Mouse (Mus musculus): ENCODE results near the gene S100a6. TPM values are rescaled to one million over a fixed set of nuclear protein-coding genes. Genes with fewer than 3 reads are reported as not detected.

The S100a6 gene
- polyA plus RNA-seq, 1 experiment from 2014 or later: 3,685 TPM

DNA sequence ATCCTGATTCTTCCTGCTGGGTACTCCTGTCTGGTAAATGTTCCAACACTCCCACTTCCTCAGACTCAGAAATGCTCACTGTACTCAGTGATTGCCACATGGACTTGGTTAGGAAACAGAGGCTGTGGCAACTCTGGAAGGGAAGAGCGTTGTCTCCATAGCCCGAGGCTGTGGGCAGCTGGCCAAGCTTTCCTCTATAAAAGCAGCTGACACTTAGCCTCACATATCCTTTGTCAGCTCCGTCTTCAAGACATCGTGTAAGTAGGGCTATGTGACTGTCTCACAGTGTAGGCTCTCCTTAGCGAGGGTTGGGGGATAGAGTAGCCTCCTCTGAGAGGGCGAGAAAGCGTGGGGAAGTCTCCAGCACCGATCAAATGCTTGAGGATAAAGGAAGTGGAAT, 56.2 kb downstream of the S100a6 start, which contains the start of gene S100a8:
Gene S100a8, plus strand, starts transcription at position 133 of the 400 bp plus-strand sequence.
- TF ChIP-seq CTCF (IDR thresholded peaks at IDR 0.05; ENCODE audit: low read depth) (no peak), EP300 (optimal IDR thresholded peaks at IDR 0.05) (no peak)
- 58% methylated on average over 8 of the region's 8 CpGs for WGBS
- no peak within 1 kb of the TSS for H3K27ac ChIP-seq (replicated peaks)
- ATAC-seq (ENCODE audit: low FRiP score, low TSS enrichment) (no peak), DNase-seq (ENCODE audit: low spot score) (no peak)
- no peak within 1 kb of the TSS for H3K9ac ChIP-seq (ENCODE audit: low read length)
- no peak within 1 kb of the TSS for H3K4me3 ChIP-seq (ENCODE audit: low read depth, low read length)
- H3K4me2 ChIP-seq (replicated peaks; ENCODE audit: low read depth): no peak within 1 kb of the TSS
- no peaks in the 10 kb centered on the region for H3K9me3 ChIP-seq (ENCODE audit: control insufficient read depth, low read length)
- no peaks in the 10 kb centered on the region for H3K36me3 ChIP-seq (ENCODE audit: control insufficient read depth, insufficient read depth, low read length)
- no peaks in the 10 kb centered on the region for H3K27me3 ChIP-seq (ENCODE audit: control insufficient read depth, insufficient read depth, low read length)
- no peaks in the 10 kb centered on the region for H3K4me1 ChIP-seq (replicated peaks; ENCODE audit: control insufficient read depth, insufficient read depth)

Other genes starting within 250 kb of the S100a6 start
- gene Slc27a3, start 222.9 kb upstream of the S100a6 start, polyA plus RNA-seq (2015; fragmentation: Nextera tagmentation; extraction: Ambion mirVana): 4.7 and 5.3 TPM in 2 replicates
- gene Ints3, start 179.3 kb upstream of the S100a6 start, polyA plus RNA-seq (2015; fragmentation: Nextera tagmentation; extraction: Ambion mirVana): 9.2 and 9.7 TPM in 2 replicates
- gene Npr1, start 147.0 kb upstream of the S100a6 start, polyA plus RNA-seq (2015; fragmentation: Nextera tagmentation; extraction: Ambion mirVana): 3.0 and 3.6 TPM in 2 replicates
- gene Ilf2, start 136.8 kb upstream of the S100a6 start, polyA plus RNA-seq (2015; fragmentation: Nextera tagmentation; extraction: Ambion mirVana): 55.9 and 57.6 TPM in 2 replicates
- gene Snapin, start 121.8 kb upstream of the S100a6 start, polyA plus RNA-seq (2015; fragmentation: Nextera tagmentation; extraction: Ambion mirVana): 63.4 and 68.2 TPM in 2 replicates
- 72.2 and 74.2 TPM in 2 replicates for gene Chtop, start 103.4 kb upstream of the S100a6 start, polyA plus RNA-seq (2015; fragmentation: Nextera tagmentation; extraction: Ambion mirVana)
- 386 TPM in 2 replicates for gene S100a1, start 98.5 kb upstream of the S100a6 start, polyA plus RNA-seq (2015; fragmentation: Nextera tagmentation; extraction: Ambion mirVana)
- 66.7 and 73.6 TPM in 2 replicates for gene S100a13, start 98.4 kb upstream of the S100a6 start, polyA plus RNA-seq (2015; fragmentation: Nextera tagmentation; extraction: Ambion mirVana)
- gene S100a14, start 86.0 kb upstream of the S100a6 start, polyA plus RNA-seq (2015; fragmentation: Nextera tagmentation; extraction: Ambion mirVana): 271 and 299 TPM in 2 replicates
- 559 and 590 TPM in 2 replicates for gene S100a16, start 75.6 kb upstream of the S100a6 start, polyA plus RNA-seq (2015; fragmentation: Nextera tagmentation; extraction: Ambion mirVana)
- gene S100a3, start 52.3 kb upstream of the S100a6 start, polyA plus RNA-seq (2015; fragmentation: Nextera tagmentation; extraction: Ambion mirVana): 1.2 and 2.1 TPM in 2 replicates
- 0.65 and 1.2 TPM in 2 replicates for gene S100a2, start 22.6 kb upstream of the S100a6 start, polyA plus RNA-seq (2015; fragmentation: Nextera tagmentation; extraction: Ambion mirVana)
- gene Gm42674, start 11.0 kb upstream of the S100a6 start, polyA plus RNA-seq (2015; fragmentation: Nextera tagmentation; extraction: Ambion mirVana): not detected in 2 replicates
- gene S100a4, start 9.1 kb upstream of the S100a6 start, polyA plus RNA-seq (2015; fragmentation: Nextera tagmentation; extraction: Ambion mirVana): 12.1 and 17.4 TPM in 2 replicates
- 9.6 and 10.5 TPM in 2 replicates for gene S100a5, start 4.4 kb upstream of the S100a6 start, polyA plus RNA-seq (2015; fragmentation: Nextera tagmentation; extraction: Ambion mirVana)
- gene S100a7a, start 41.1 kb downstream of the S100a6 start, polyA plus RNA-seq (2015; fragmentation: Nextera tagmentation; extraction: Ambion mirVana): 24.5 and 27.3 TPM in 2 replicates
- gene S100a8, start 56.1 kb downstream of the S100a6 start, polyA plus RNA-seq (2015; fragmentation: Nextera tagmentation; extraction: Ambion mirVana): 14.4 and 18.3 TPM in 2 replicates
- gene S100a9, start 82.8 kb downstream of the S100a6 start, polyA plus RNA-seq (2015; fragmentation: Nextera tagmentation; extraction: Ambion mirVana): 56.6 and 65.4 TPM in 2 replicates
- gene Pglyrp4, start 114.0 kb downstream of the S100a6 start, polyA plus RNA-seq (2015; fragmentation: Nextera tagmentation; extraction: Ambion mirVana): 0.33 and 0.50 TPM in 2 replicates
- gene Gm5849, start 165.0 kb downstream of the S100a6 start, polyA plus RNA-seq (2015; fragmentation: Nextera tagmentation; extraction: Ambion mirVana): not detected in 2 replicates

Measured in stomach, postnatal 0 days (tissue).